Mouse (Mus musculus): Measurements from ENCODE around the gene Gm45062. TPM values are rescaled to one million over a fixed set of nuclear protein-coding genes. Genes with fewer than 3 reads are reported as not detected.

The Gm45062 gene
- polyA plus RNA-seq, 1 experiment from 2014 or later: 4.2 TPM

- no peak for ATAC-seq (ENCODE audit: insufficient number of reproducible peaks, insufficient read depth, low FRiP score, low read depth)
- Histone ChIP-seq H3K9me3 (ENCODE audit: control insufficient read depth, low read length) (no peaks in the 10 kb centered on the region), H3K4me3 (ENCODE audit: control insufficient read depth in 1 of 2, insufficient read depth in 1 of 2, low read depth in 1 of 2, low read length in 2 of 2) (no peak overlapping the region), H3K27ac (replicated peaks in 1 of 2; ENCODE audit: control insufficient read depth in 1 of 2, insufficient read depth in 1 of 2, low read depth in 2 of 2, low read length in 2 of 2) (no peak overlapping the region), H3K27me3 (ENCODE audit: control insufficient read depth, insufficient read depth, low read length) (no peaks in the 10 kb centered on the region), H3K36me3 (ENCODE audit: control insufficient read depth, insufficient read depth, low read length) (no peaks in the 10 kb centered on the region), H3K9ac (ENCODE audit: low read length) (no peak overlapping the region), H3K4me1 (ENCODE audit: control insufficient read depth in 2 of 2, insufficient read depth in 2 of 2, low read length in 2 of 2) (no peaks in the 10 kb centered on the region), H3K4me2 (ENCODE audit: low read length) (no peak overlapping the region)
- WGBS: 93% methylated on average over 3 of the region's 3 CpGs
Observed at GRCm38 (mm10) chr6:8286146-8286545, 26.9 kb downstream of the Gm45062 start.

DNA sequence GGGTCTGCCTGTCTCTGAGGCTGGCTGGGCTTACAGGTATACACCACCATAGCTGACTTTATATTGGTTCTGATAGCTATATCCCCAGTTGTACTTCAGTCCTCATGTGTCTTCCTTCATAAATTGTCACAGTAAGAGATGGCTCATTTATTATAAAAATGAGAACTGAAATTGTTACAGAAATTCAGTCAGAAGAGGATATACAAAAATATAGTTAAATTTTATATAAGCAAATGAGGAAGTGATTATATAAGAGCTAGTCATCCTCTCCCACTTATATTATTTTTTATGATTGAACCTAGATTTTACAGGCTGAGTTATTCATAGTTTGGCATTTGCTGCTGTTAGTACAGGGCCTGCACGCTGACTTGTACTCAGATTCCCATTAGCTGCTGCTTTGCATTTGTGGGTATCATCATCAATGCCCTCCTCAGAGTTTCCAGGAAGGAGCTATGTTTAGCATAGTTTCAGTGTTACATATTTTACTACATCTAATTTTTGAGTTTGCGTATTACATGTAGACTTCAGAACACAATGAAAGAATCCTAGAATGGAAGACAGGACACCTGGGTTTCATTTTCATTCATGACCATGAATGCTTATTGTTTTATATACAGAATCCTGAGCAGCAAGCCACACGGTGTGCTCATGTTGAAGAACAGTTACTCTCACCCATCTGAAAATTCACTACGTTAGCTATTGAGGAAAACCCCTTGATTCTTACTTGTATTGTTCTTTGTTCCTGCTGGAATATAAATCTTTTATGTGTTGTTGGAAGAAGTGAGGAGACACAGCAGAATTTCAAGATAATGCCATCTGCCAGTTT is 29.7 kb downstream of the Gm45062 start:
- 86% methylated on average over 4 of the region's 4 CpGs for WGBS
- Histone ChIP-seq H3K36me3 (ENCODE audit: control insufficient read depth, insufficient read depth, low read length) (no peaks in the 10 kb centered on the region), H3K4me1 (ENCODE audit: control insufficient read depth in 2 of 2, insufficient read depth in 2 of 2, low read length in 2 of 2) (0 out of 4 replicates have a peak, but pooled peaks cover 0 to 1% of the 10 kb centered on the region in 2 experiments), H3K4me2 (ENCODE audit: low read length) (no peak overlapping the region), H3K4me3 (ENCODE audit: control insufficient read depth in 1 of 2, insufficient read depth in 1 of 2, low read depth in 1 of 2, low read length in 2 of 2) (no peak overlapping the region), H3K9me3 (ENCODE audit: control insufficient read depth, low read length) (no peaks in the 10 kb centered on the region), H3K27ac (replicated peaks in 1 of 2; ENCODE audit: control insufficient read depth in 1 of 2, insufficient read depth in 1 of 2, low read depth in 2 of 2, low read length in 2 of 2) (no peak overlapping the region), H3K27me3 (ENCODE audit: control insufficient read depth, insufficient read depth, low read length) (no peaks in the 10 kb centered on the region), H3K9ac (ENCODE audit: low read length) (no peak overlapping the region)
- ATAC-seq (ENCODE audit: insufficient number of reproducible peaks, insufficient read depth, low FRiP score, low read depth): no peak

- Histone ChIP-seq H3K9me3 (ENCODE audit: control insufficient read depth, low read length) (no peaks in the 10 kb centered on the region), H3K4me1 (ENCODE audit: control insufficient read depth in 2 of 2, insufficient read depth in 2 of 2, low read length in 2 of 2) (0 out of 4 replicates have a peak, but pooled peaks cover 0 to 4% of the 10 kb centered on the region in 2 experiments), H3K4me2 (ENCODE audit: low read length) (no peak overlapping the region), H3K4me3 (ENCODE audit: control insufficient read depth in 1 of 2, insufficient read depth in 1 of 2, low read depth in 1 of 2, low read length in 2 of 2) (no peak overlapping the region), H3K36me3 (ENCODE audit: control insufficient read depth, insufficient read depth, low read length) (no peaks in the 10 kb centered on the region), H3K9ac (ENCODE audit: low read length) (no peak overlapping the region), H3K27me3 (ENCODE audit: control insufficient read depth, insufficient read depth, low read length) (no peaks in the 10 kb centered on the region), H3K27ac (replicated peaks in 1 of 2; ENCODE audit: control insufficient read depth in 1 of 2, insufficient read depth in 1 of 2, low read depth in 2 of 2, low read length in 2 of 2) (no peak overlapping the region)
- 83% methylated on average over 4 of the region's 4 CpGs for WGBS
- no peak for ATAC-seq (ENCODE audit: insufficient number of reproducible peaks, insufficient read depth, low FRiP score, low read depth)
Observed at GRCm38 (mm10) chr6:8294048-8294784, 35.0 kb downstream of the Gm45062 start.

DNA sequence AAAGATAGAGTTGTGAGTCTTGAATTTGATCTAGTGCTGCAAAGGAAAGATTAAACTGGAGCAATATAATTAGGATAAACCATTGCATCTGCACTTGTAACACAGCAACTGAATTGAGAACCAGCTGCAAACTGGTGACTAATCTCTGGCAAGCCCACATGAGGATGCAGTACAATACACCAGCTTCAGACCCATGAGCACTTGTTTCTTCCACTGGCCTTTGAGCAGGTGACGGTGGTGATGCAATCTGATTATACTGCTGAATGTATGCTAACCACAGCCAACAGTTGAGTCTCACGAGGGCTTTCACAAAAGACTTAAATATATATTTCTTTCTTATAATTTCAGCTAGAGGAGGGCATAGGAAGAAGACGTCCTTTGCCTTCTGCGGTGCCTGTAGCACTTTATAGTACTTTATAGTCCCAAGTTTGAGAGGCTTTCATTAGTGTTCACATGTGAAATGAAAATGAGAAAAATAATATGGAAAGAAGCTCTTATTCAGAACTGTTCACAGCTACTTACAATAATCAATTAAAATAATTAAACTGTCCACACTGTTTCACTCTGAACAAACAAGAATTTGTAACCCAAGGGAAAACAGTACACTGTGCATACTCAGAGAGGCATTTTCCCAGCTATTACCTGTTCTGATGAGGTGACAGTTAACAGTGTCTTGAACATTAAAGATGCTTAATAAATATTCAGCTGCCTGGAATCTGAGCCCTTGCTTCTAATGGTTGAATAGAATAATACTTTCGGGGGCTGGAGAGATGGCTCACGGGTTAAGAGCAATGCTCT is 40.0 kb downstream of the Gm45062 start:
- Histone ChIP-seq H3K4me3 (ENCODE audit: control insufficient read depth in 1 of 2, insufficient read depth in 1 of 2, low read depth in 1 of 2, low read length in 2 of 2) (no peak overlapping the region), H3K4me2 (ENCODE audit: low read length) (no peak overlapping the region), H3K36me3 (ENCODE audit: control insufficient read depth, insufficient read depth, low read length) (no peaks in the 10 kb centered on the region), H3K27me3 (ENCODE audit: control insufficient read depth, insufficient read depth, low read length) (no peaks in the 10 kb centered on the region), H3K27ac (replicated peaks in 1 of 2; ENCODE audit: control insufficient read depth in 1 of 2, insufficient read depth in 1 of 2, low read depth in 2 of 2, low read length in 2 of 2) (no peak overlapping the region), H3K4me1 (ENCODE audit: control insufficient read depth in 2 of 2, insufficient read depth in 2 of 2, low read length in 2 of 2) (no peaks in the 10 kb centered on the region), H3K9me3 (ENCODE audit: control insufficient read depth, low read length) (no peaks in the 10 kb centered on the region), H3K9ac (ENCODE audit: low read length) (no peak overlapping the region)
- 89% methylated on average over 6 of the region's 6 CpGs for WGBS
- ATAC-seq (ENCODE audit: insufficient number of reproducible peaks, insufficient read depth, low FRiP score, low read depth): no peak

- Histone ChIP-seq H3K27ac (replicated peaks in 1 of 2; ENCODE audit: control insufficient read depth in 1 of 2, insufficient read depth in 1 of 2, low read depth in 2 of 2, low read length in 2 of 2) (no peak overlapping the region), H3K27me3 (ENCODE audit: control insufficient read depth, insufficient read depth, low read length) (no peaks in the 10 kb centered on the region), H3K36me3 (ENCODE audit: control insufficient read depth, insufficient read depth, low read length) (no peaks in the 10 kb centered on the region), H3K4me3 (ENCODE audit: control insufficient read depth in 1 of 2, insufficient read depth in 1 of 2, low read depth in 1 of 2, low read length in 2 of 2) (no peak overlapping the region), H3K9ac (ENCODE audit: low read length) (no peak overlapping the region), H3K9me3 (ENCODE audit: control insufficient read depth, low read length) (no peaks in the 10 kb centered on the region), H3K4me1 (ENCODE audit: control insufficient read depth in 2 of 2, insufficient read depth in 2 of 2, low read length in 2 of 2) (no peaks in the 10 kb centered on the region), H3K4me2 (ENCODE audit: low read length) (no peak overlapping the region)
- ATAC-seq (ENCODE audit: insufficient number of reproducible peaks, insufficient read depth, low FRiP score, low read depth): no peak
- WGBS: 86% methylated on average over 6 of the region's 6 CpGs
Observed at GRCm38 (mm10) chr6:8307878-8308775, 48.9 kb downstream of the Gm45062 start.

GRCm38 (mm10) chr6:8312554-8312953 is 53.3 kb downstream of the Gm45062 start:
- Histone ChIP-seq H3K27me3 (ENCODE audit: control insufficient read depth, insufficient read depth, low read length) (no peaks in the 10 kb centered on the region), H3K4me3 (ENCODE audit: control insufficient read depth in 1 of 2, insufficient read depth in 1 of 2, low read depth in 1 of 2, low read length in 2 of 2) (no peak overlapping the region), H3K9ac (ENCODE audit: low read length) (no peak overlapping the region), H3K9me3 (ENCODE audit: control insufficient read depth, low read length) (no peaks in the 10 kb centered on the region), H3K36me3 (ENCODE audit: control insufficient read depth, insufficient read depth, low read length) (no peaks in the 10 kb centered on the region), H3K4me2 (ENCODE audit: low read length) (no peak overlapping the region), H3K27ac (replicated peaks in 1 of 2; ENCODE audit: control insufficient read depth in 1 of 2, insufficient read depth in 1 of 2, low read depth in 2 of 2, low read length in 2 of 2) (no peak overlapping the region), H3K4me1 (ENCODE audit: control insufficient read depth in 2 of 2, insufficient read depth in 2 of 2, low read length in 2 of 2) (no peaks in the 10 kb centered on the region)
- WGBS: 86% methylated on average over 2 of the region's 2 CpGs
- no peak for ATAC-seq (ENCODE audit: insufficient number of reproducible peaks, insufficient read depth, low FRiP score, low read depth)

DNA sequence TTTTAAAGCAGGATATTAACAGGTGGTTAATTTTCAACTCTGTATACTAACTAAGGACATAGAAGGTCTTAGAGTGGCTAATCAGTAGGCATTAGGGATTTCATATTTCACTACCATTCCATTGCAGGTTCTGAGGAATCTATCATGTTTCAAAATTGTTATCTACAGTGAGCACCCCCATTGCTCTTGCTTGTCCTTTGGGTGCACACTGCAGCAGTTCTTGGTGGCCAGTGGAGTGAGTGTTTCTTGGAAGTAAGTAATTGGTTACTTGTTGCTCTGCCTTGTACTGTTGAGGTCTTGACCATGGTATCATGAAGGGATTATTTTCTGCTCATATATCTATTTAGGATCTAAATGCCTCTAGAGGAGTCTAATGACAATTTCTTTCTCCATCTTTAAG is 57.0 kb downstream of the Gm45062 start:
- H3K4me3 ChIP-seq (ENCODE audit: control insufficient read depth in 1 of 2, insufficient read depth in 1 of 2, low read depth in 1 of 2, low read length in 2 of 2): no peak overlapping the region
- H3K27me3 ChIP-seq (ENCODE audit: control insufficient read depth, insufficient read depth, low read length): no peaks in the 10 kb centered on the region
- no peak overlapping the region for H3K9ac ChIP-seq (ENCODE audit: low read length)
- ATAC-seq (ENCODE audit: insufficient number of reproducible peaks, insufficient read depth, low FRiP score, low read depth): no peak
- no peaks in the 10 kb centered on the region for H3K4me1 ChIP-seq (ENCODE audit: control insufficient read depth in 2 of 2, insufficient read depth in 2 of 2, low read length in 2 of 2)
- no peaks in the 10 kb centered on the region for H3K36me3 ChIP-seq (ENCODE audit: control insufficient read depth, insufficient read depth, low read length)
- H3K4me2 ChIP-seq (ENCODE audit: low read length): no peak overlapping the region
- H3K9me3 ChIP-seq (ENCODE audit: control insufficient read depth, low read length): no peaks in the 10 kb centered on the region
- no peak overlapping the region for H3K27ac ChIP-seq (replicated peaks in 1 of 2; ENCODE audit: control insufficient read depth in 1 of 2, insufficient read depth in 1 of 2, low read depth in 2 of 2, low read length in 2 of 2)
